Comparison of ENCODE assay signal across 7 mouse cellular contexts in genomic region chr4:141244931-141245425, GRCm38 (mm10). TPM values are rescaled to one million over a fixed set of nuclear protein-coding genes. Genes with fewer than 3 reads are reported as not detected.
DNase-seq lines count a peak whose midpoint lies in the region; TF ChIP-seq lines count a peak whose summit lies in the region.

No protein-coding gene starts in this region.

- peak; percentile 41 for TF ChIP-seq POLR2A in myocyte (IDR thresholded peaks at IDR 0.05; ENCODE audit: insufficient read length, low read depth)

- peak; percentile 76 to 77 for DNase-seq in adrenal gland, adult 18-20 months (ENCODE audit: low spot score in 2 of 2)
- DNase-seq in cerebellum, adult 18-20 months: peak; percentile 19 to 42
- peak; percentile 22 to 70 for DNase-seq in frontal cortex, adult 2 months (ENCODE audit: extremely low spot score in 1 of 2, low spot score in 1 of 2)
- peak; percentile 67 for DNase-seq in kidney, adult 18-20 months
- DNase-seq in left cerebral cortex, postnatal 10 days (ENCODE audit: extremely low spot score in 1 of 2, low spot score in 2 of 2): peak; percentile 69 to 83
- no peak for DNase-seq in spleen, adult 18-20 months

- no peaks in the 10 kb centered on the region for H3K27me3 ChIP-seq in myocyte (ENCODE audit: control insufficient read depth, insufficient read depth, insufficient read length)

- no peaks in the 10 kb centered on the region for H3K36me3 ChIP-seq in myocyte (ENCODE audit: control insufficient read depth, insufficient read depth)

- H3K79me2 ChIP-seq in myocyte (ENCODE audit: control insufficient read depth, insufficient read depth): no peaks in the 10 kb centered on the region

- peak overlapping the region; percentile 31 for H3K4me3 ChIP-seq in myocyte

- peak overlapping the region; percentile 99 for H3K4me2 ChIP-seq in myocyte (ENCODE audit: low read depth)

- H3ac ChIP-seq in myocyte (ENCODE audit: control insufficient read depth, insufficient read length): peak overlapping the region; percentile 52

- intact Hi-C loops in left cerebral cortex, postnatal 10 days (cut with DNase I): no loop called here

TF ChIP-seq in myocyte, 11 proteins besides CTCF, POLR2A, EP300 and RAD21:
- TF ChIP-seq POLR2AphosphoS2 (IDR thresholded peaks at IDR 0.05; ENCODE audit: insufficient read length, low read depth): peak; percentile 16
- TF ChIP-seq MYOD1 (IDR thresholded peaks at IDR 0.05; ENCODE audit: control insufficient read depth in 1 of 3, insufficient read length in 2 of 3, low read depth in 2 of 3): peak in 1 of 3 experiments; percentile 26
- TF ChIP-seq MYOG (IDR thresholded peaks at IDR 0.05; ENCODE audit: control insufficient read depth in 1 of 3, insufficient read depth in 1 of 3, insufficient read length in 2 of 3, low read depth in 2 of 3): peak in 1 of 3 experiments; percentile 51
- no peak for TF ChIP-seq USF1 (IDR thresholded peaks at IDR 0.05; ENCODE audit: low read depth)

RNA-seq across cellular contexts. Expression of gene Arhgef19, which starts 5.7 kb away (rescaled TPM):
- total RNA-seq in adrenal gland, adult 18-20 months (2021): 10 to 100 TPM; 47.6 to 51.9 TPM
- polyA plus RNA-seq in frontal cortex, adult 2 months (2012; rRNA removed): 10.4 and 11.8 TPM in 2 replicates
- 1 to 10 TPM; 4.2 to 5.9 TPM for total RNA-seq in left cerebral cortex, postnatal 10 days (2021)
- 28.6 TPM for polyA plus RNA-seq in myocyte (2012; fragmentation: generic; extraction: Trizol)

RNA-seq across cellular contexts. Expression of gene Rsg1, which starts 31.2 kb away (rescaled TPM):
- 1 to 10 TPM in 1 of 2 experiments, under 1 TPM in 1; 0.93 to 1.4 TPM for total RNA-seq in adrenal gland, adult 18-20 months (2021)
- polyA plus RNA-seq in frontal cortex, adult 2 months (2012; rRNA removed): 3.4 and 3.8 TPM in 2 replicates
- 1 to 10 TPM; 3.5 to 5.0 TPM for total RNA-seq in left cerebral cortex, postnatal 10 days (2021)
- 0.78 TPM for polyA plus RNA-seq in myocyte (2012; fragmentation: generic; extraction: Trizol)

RNA-seq across cellular contexts. Expression of gene Epha2, which starts 56.1 kb away (rescaled TPM):
- 10 to 100 TPM; 12.0 to 18.1 TPM for total RNA-seq in adrenal gland, adult 18-20 months (2021)
- 2.3 and 2.6 TPM in 2 replicates for polyA plus RNA-seq in frontal cortex, adult 2 months (2012; rRNA removed)
- total RNA-seq in left cerebral cortex, postnatal 10 days (2021): 1 to 10 TPM; 1.9 TPM
- polyA plus RNA-seq in myocyte (2012; fragmentation: generic; extraction: Trizol): 46.8 TPM

Comparison
In these comparisons a context has a peak if more than half of its experiments do, and no peak if none do; other contexts are left out.
1. DNase-seq: peak in adrenal gland, adult 18-20 months (2 of 2), cerebellum, adult 18-20 months (2 of 2), frontal cortex, adult 2 months (2 of 2), kidney, adult 18-20 months (single experiment) and left cerebral cortex, postnatal 10 days (2 of 2); none in spleen, adult 18-20 months (0 of 2).
2. RNA of gene Arhgef19, which starts 5.7 kb away (total RNA-seq): 47.6 to 51.9 TPM in adrenal gland, adult 18-20 months; 4.2 to 5.9 TPM in left cerebral cortex, postnatal 10 days; every median in the first group is over 4 times any median in the second.
3. RNA of gene Epha2, which starts 56.1 kb away (total RNA-seq): 12.0 to 18.1 TPM in adrenal gland, adult 18-20 months; 1.9 TPM in left cerebral cortex, postnatal 10 days; every median in the first group is over 4 times any median in the second.